Mouse (Mus musculus) lung, postnatal 14 days (tissue): ENCODE results near the gene Fbxo42.

Experiments
- DNase-seq: peaks from one replicate; pipeline ENCODE4 v3.0.0; 2021

The Fbxo42 gene

GRCm38 (mm10) chr4:141147112-141148008 lies at the start of gene Fbxo42:
Gene Fbxo42 (plus strand): TSS chr4:141147913.
- peak; percentile 95 for DNase-seq

DNA sequence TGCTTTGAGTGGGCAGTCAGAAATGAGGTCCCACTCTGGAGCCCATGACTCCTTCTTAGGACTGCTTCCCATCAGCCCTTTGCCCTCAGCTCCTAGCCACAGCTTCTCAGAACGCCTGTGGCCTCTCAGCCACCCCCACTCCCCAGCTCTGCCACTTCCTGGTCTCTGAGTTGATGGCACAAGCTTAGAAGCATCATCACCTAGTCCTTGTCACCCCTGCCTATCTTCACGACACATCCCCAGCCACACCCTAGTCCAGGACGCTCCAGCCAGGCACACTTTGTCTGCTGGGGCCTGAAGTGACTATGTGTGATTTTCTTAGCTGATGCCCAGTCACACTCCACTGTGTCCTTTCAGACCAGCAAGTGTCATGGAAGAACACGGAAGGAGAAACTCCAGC lies 48.8 kb upstream of the Fbxo42 start:
- DNase-seq: no peak

DNA sequence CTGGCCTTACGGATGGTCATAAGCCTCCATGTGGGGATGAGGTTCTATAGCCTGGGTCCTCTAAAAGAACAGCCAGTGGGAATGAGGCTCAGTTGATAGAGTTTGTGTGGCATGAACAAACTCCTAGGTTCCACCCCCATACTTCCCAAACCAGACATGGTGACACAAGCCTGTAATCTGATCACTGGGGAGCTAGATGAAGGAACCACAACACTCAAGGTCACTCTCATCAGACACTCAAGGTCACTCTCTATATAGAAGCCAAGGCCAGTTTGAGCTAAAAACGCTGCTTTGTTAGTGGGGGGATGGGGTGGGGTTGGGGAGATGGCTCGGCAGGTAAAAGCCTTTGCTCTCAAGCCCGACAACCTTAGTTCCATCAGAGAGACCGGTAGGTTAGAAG lies 47.8 kb upstream of the Fbxo42 start:
- no peak for DNase-seq

- no peak for DNase-seq
Observed at GRCm38 (mm10) chr4:141101291-141101690, 46.4 kb upstream of the Fbxo42 start.

DNA sequence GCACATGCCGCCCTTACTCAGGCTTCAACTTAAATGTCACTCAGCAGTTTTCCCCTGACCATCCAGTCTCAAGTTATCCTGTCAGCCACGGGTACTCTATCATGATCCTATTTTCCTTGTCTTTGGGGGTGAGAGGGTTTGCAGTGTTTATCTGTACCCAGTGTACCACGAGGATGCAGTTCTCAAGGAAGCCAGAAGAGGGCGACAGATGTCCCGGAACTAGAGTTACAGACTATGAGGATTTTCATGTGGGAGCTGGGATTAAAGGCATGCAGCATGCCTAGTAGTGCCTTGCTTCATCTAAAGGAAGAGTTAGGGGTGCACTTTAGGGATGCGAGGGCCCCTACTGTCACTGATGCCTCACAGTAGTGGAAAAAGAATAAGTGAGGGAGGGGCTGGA lies 45.9 kb upstream of the Fbxo42 start:
- DNase-seq: peak; percentile 58

DNA sequence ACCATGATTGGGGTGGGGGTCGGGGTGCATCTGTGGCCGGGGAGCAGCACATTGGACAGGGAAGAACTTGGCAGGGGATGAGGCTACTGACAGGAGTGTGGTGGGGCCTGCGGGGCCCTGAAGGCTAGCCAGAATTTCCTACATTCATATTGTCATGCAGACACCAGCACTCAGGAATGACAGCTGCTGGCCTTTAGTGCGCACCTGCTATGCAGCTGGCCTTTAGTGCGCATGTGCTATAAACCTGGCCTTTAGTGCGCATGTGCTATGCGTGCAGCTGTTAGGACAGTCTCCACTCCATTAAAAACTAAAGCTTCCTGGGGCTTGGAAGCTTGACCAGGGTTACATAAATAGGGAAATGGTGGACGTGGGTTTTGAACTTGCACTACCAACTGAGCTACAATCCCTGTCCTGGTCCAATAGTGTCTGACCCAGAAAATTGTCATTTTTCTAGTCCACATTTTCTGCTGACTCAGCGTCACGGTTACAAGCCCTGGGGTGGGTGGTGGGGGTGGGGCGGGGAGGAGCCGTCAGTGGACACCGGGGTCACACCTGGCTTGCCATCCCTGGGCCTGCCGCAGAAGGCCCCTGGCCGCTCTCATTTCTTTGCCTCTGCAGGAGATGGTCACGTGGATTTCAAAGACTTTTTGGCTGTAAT lies 41.1 kb upstream of the Fbxo42 start:
- no peak for DNase-seq

DNA sequence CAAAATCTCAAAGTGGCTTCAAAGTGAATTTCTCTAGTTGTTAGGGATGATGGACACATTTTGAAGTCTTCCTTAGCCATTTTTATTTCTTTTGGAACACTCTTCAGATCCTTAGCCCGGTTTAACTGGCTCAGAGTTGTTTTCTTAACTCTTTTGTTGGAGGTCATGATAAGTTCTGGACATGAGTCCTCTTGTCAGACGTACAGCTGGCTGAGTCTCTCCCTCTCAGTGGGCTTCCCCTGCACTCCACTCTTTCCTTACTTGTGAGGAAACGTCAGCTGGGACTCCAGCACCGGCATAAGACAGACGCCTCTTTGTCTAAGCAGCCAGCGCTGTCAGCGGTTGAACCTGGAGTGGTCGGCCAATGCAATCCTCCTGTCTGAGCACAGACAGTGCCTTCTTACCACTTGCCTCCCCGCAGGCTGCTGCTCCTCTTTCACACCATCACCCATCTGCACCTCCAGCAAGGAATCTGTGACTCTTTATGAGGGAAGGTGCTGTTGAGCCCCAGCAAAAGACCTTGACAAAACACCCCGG lies 39.4 kb upstream of the Fbxo42 start:
- DNase-seq: no peak

DNA sequence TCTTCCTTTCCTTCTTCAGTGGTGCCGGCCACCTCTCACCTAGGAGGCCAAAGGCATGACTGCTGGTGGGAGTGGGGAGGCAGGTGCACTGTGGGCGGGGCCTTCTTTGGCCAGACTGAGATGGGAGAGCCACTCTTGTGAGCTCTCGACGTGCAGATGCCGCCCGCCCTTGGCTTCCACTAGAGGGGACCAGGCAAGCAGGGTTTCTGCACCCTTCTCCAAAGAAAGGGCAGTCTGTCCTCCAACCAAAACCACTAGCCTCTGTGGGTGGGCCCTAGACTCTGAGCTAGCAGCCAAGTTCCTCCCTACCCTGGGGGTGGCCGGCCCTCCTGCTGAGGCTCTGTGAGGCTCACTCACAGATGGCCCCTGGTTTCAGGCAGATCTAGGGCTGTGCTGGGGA lies 33.9 kb upstream of the Fbxo42 start:
- peak; percentile 43 for DNase-seq

DNA sequence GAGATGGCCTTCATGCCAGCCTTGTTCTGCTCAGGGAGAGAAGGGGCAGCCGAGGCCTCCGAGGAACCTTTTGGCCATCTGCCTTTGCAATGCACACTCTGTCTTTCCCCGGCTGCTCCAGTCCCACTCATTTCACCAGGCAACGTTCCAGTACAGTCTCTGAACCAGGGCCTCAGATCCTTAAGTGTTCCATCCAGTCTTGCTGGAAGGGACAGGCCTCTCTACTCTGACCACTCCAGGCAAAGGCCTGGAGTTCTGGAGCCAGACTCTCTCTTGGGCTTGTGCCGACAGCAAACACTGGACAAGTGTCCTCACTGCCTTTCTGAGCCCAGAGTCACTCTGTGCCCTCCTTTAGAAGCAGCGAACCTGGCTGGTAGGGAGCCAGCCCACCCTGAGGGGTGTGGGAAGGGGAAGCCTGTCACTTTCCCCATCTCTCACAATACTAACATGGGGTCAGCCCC lies 33.2 kb upstream of the Fbxo42 start:
- peak; percentile 62 for DNase-seq

- no peak for DNase-seq
Observed at GRCm38 (mm10) chr4:141115398-141115797, 32.3 kb upstream of the Fbxo42 start.

GRCm38 (mm10) chr4:141118691-141119090 lies 29.0 kb upstream of the Fbxo42 start:
- no peak for DNase-seq

DNA sequence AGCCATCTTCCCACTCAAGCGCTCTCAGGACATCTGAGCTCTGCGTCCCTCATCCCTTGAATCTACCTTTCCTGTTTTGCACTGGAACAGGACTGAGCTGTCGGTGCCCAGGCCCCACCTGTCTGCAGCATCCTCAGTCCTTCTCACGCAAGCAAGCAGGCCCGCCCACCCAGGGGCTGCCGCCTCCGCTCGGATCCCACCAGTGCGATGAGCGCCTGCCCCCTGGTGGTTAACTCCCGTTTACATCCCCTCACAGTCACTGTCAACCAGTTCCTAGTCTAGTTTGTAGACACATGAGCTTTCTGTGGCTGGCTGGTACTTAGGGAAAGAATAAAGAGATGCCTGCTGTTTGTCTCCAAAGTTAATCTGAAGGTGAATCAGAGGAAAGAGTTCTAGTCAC lies 27.0 kb upstream of the Fbxo42 start:
- peak; percentile 72 for DNase-seq

GRCm38 (mm10) chr4:141122663-141123062 lies 25.1 kb upstream of the Fbxo42 start:
- no peak for DNase-seq

DNA sequence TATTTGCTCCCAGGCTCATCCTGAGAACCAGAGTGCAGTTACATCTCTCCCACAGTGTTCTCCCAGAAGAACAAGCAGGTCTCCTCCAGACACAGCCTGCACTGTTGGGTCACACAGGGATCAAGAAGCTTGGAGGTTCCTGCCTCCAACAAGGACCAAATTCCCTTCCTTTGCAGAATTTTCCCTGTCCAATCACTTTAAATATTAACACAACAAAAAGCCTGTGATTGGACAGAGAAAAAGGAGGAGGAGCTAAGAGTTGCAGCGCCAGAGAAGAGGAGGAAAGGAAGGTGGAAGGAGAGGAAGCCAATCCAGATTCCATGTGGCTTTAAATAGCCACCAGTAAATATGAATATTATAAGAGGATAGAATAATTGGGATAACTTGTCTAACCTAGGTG lies 24.6 kb upstream of the Fbxo42 start:
- DNase-seq: no peak

- DNase-seq: no peak
Observed at GRCm38 (mm10) chr4:141129190-141129710, 18.5 kb upstream of the Fbxo42 start.

DNA sequence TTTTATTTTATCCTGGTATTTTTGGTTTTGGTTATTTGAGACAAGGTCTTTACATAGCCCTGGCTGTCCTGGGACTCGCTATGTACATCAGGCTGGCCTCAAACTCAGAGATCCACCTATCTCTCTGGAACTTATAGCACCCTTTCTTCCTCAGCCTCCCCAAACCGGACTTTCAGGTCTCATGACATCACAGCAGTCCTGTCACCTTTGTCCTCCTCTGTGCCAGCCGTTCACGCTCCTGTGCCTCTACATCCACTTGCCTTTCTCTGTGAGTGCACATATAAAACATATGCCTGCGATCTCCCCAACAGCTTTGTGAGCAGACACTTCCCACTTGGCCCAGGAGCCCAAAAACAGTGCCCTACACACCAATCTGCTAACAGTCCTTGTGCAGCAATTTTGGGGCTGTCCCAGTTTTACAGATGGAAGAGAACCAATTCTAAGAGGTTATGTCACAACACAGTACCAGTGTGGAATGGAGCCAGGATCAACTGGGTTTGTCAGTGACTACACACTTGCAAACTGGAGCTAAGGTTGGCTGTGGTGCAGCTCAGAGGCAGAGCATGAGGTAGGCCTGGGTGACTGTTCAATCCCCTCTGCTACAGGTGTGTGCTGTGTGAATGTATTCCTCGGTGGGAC lies 16.9 kb upstream of the Fbxo42 start:
- peak; percentile 51 for DNase-seq

DNA sequence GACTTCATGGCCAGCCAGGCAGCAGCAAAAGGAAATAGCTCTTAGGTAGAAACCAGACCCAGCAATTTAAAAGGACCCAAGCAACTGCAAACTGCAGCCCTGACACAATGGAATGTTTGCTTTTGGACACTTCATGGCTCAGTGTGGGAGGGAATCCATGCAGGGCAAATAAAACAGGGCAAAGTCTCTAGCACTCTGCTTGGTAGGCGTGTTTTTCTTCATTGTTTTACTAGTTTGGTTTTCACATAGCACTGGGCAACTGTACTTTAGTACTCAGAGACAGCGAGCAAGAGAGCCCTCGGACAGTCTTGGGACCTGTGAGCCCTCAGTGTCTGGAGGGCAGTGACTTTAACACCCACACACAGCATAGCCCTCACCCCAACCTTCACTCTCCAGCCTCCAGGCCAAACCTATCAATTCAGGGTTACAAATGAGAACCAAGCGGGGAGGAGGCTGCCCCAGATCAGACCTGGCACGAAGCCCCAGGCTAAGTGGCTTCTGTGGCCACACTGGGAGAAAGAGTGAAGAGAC lies 16.1 kb upstream of the Fbxo42 start:
- DNase-seq: peak; percentile 53

- no peak for DNase-seq
Observed at GRCm38 (mm10) chr4:141132191-141132590, 15.5 kb upstream of the Fbxo42 start.

GRCm38 (mm10) chr4:141133227-141133626 lies 14.5 kb upstream of the Fbxo42 start:
- no peak for DNase-seq

GRCm38 (mm10) chr4:141134031-141134441 lies 13.7 kb upstream of the Fbxo42 start:
- no peak for DNase-seq

DNA sequence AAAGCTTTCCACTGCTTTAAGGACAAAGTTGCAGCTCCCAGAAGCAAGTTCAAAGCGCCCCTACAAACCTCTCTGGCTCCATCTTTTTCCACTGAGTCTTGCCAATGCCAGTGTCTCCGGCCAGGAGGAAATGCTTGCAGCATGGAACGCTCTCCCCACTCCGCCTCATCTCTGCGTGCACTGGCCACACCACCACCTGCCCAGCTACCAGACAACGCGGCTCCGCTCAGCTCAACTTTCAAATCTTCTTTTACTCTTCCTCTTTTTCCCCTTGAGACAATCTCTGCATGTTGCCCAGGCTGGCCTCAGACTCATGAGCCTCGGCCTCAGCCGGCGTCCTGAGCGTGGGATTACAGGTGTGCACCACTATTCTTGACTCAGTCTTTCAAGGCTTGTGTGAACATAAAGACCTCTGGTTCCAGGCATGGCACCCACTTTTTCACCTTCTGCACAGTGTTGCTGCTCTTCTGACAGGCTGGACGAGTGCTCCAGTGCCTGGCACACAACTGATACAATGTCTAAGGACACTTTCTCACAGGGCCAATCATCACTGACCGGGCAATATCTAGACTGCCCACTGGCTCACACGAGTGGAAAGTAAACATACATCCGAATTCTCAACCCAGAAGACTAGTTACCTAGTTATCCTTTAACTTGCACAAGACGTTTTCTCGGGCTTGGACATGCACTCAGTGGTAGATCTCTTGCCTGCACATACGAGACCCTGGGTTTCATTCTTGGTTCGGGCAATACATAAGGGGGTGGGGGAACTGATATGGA lies 12.8 kb upstream of the Fbxo42 start:
- DNase-seq: peak; percentile 38

GRCm38 (mm10) chr4:141136126-141136525 lies 11.6 kb upstream of the Fbxo42 start:
- DNase-seq: no peak
